Mouse (Mus musculus): ENCODE results near the gene Phyhd1. TPM values are rescaled to one million over a fixed set of nuclear protein-coding genes. Genes with fewer than 3 reads are reported as not detected.

Phyhd1 gene
- total RNA-seq (2021) = 10 to 100 TPM in 1 of 2 experiments, 1 to 10 TPM in 1; 8.4 to 19.5 TPM
- long read RNA-seq, experiment 1, transcript Phyhd1-204 (12 exons, 1,325 nt) = major isoform, 6 of 24 reads
- long read RNA-seq, experiment 1, partial matches to known transcripts = 12 of 24 reads
- long read RNA-seq, experiment 1, other reads (novel, unspliced or antisense) = 4 of 24 reads
- long read RNA-seq, experiment 2, partial matches to known transcripts = 14 of 24 reads
- long read RNA-seq, experiment 2, other reads (novel, unspliced or antisense) = 4 of 24 reads

- DNase-seq = peak; percentile 88
Measured at GRCm38 (mm10) chr2:30265767-30266253, at the start of gene Phyhd1. TSS of gene Phyhd1 (plus strand) at chr2:30266203.

GRCm38 (mm10) chr2:30216293-30216692 lies 49.7 kb upstream of the Phyhd1 start:
- no peak for DNase-seq

- DNase-seq = no peak
Measured at GRCm38 (mm10) chr2:30235593-30235992, 30.4 kb upstream of the Phyhd1 start.

GRCm38 (mm10) chr2:30236426-30237198 lies 29.4 kb upstream of the Phyhd1 start:
- no peak for DNase-seq

GRCm38 (mm10) chr2:30237199-30237880 lies 28.7 kb upstream of the Phyhd1 start, which contains the start of gene Lrrc8a:
TSS of gene Lrrc8a (plus strand) at chr2:30237715.
- DNase-seq = peak; percentile 100

GRCm38 (mm10) chr2:30237881-30238280 lies 28.1 kb upstream of the Phyhd1 start:
- no peak for DNase-seq

GRCm38 (mm10) chr2:30238906-30239465 lies 27.0 kb upstream of the Phyhd1 start:
- DNase-seq = no peak

GRCm38 (mm10) chr2:30239777-30240176 lies 26.2 kb upstream of the Phyhd1 start:
- DNase-seq = no peak

GRCm38 (mm10) chr2:30240267-30240666 lies 25.7 kb upstream of the Phyhd1 start, which contains the start of gene Gm28035:
TSS of gene Gm28035 (plus strand) at chr2:30240567.
- DNase-seq = no peak

- DNase-seq = peak; percentile 79
Measured at GRCm38 (mm10) chr2:30242509-30242908, 23.5 kb upstream of the Phyhd1 start.

GRCm38 (mm10) chr2:30243391-30243790 lies 22.6 kb upstream of the Phyhd1 start:
- DNase-seq = no peak

- DNase-seq = no peak
Measured at GRCm38 (mm10) chr2:30244595-30245178, 21.3 kb upstream of the Phyhd1 start.

GRCm38 (mm10) chr2:30247036-30247435 lies 19.0 kb upstream of the Phyhd1 start:
- DNase-seq = no peak

- no peak for DNase-seq
Measured at GRCm38 (mm10) chr2:30247681-30248080, 18.3 kb upstream of the Phyhd1 start.

- DNase-seq = no peak
Measured at GRCm38 (mm10) chr2:30249182-30249581, 16.8 kb upstream of the Phyhd1 start.

- DNase-seq = no peak
Measured at GRCm38 (mm10) chr2:30250166-30251128, 15.6 kb upstream of the Phyhd1 start.

GRCm38 (mm10) chr2:30251417-30252104 lies 14.4 kb upstream of the Phyhd1 start:
- DNase-seq = peak; percentile 45

GRCm38 (mm10) chr2:30252521-30252920 lies 13.5 kb upstream of the Phyhd1 start:
- DNase-seq = no peak

- no peak for DNase-seq
Measured at GRCm38 (mm10) chr2:30253809-30254208, 12.2 kb upstream of the Phyhd1 start.
